Mouse (Mus musculus): ENCODE measurements around the gene Maml3. TPM values are rescaled to one million over a fixed set of nuclear protein-coding genes. Genes with fewer than 3 reads are reported as not detected.

The Maml3 gene
- total and polyA plus RNA-seq, 3 experiments: 0.81 to 1.8 (median 0.98) TPM

GRCm38 (mm10) chr3:52063261-52063655 lies 41.6 kb downstream of the Maml3 start:
- dilution Hi-C loops (cut with MboI; ENCODE audit: extremely low pct_ligation_motif_present, extremely low pct_unique_long_range_greater_than_20kb, low sequenced_read_pairs): no loop called here

GRCm38 (mm10) chr3:52062389-52063260 lies 42.3 kb downstream of the Maml3 start:
- no peak overlapping the region for H3K4me2 ChIP-seq (ENCODE audit: insufficient read depth, low read depth, poor library complexity, severe bottlenecking)
- DNase-seq (ENCODE audit: extremely low read depth): no peak
- H3K4me3 ChIP-seq (replicated peaks in 1 of 3; ENCODE audit: low read depth in 2 of 3, low read length in 2 of 3, poor library complexity in 1 of 3): no peak overlapping the region
- H3K79me2 ChIP-seq (replicated peaks; ENCODE audit: control insufficient read depth, extremely low read depth, insufficient read depth, poor library complexity, severe bottlenecking): no peaks in the 10 kb centered on the region
- H3K27me3 ChIP-seq (replicated peaks): no peaks in the 10 kb centered on the region
- H3K4me1 ChIP-seq (ENCODE audit: control insufficient read depth in 1 of 2, insufficient read depth in 2 of 2): peaks cover 12 to 19% of the 10 kb centered on the region in 2 experiments
- dilution Hi-C loops (cut with MboI; ENCODE audit: extremely low pct_ligation_motif_present, extremely low pct_unique_long_range_greater_than_20kb, low sequenced_read_pairs): no loop called here
- no peak for TF ChIP-seq ETS1 (conservative IDR thresholded peaks at IDR 0.05; ENCODE audit: low read depth, low read length)
- TF ChIP-seq NELFE (IDR thresholded peaks at IDR 0.05; ENCODE audit: low read depth, low read length): no peak
- TF ChIP-seq TCF12 (IDR thresholded peaks at IDR 0.05; ENCODE audit: low read depth, low read length): no peak
- no peak for TF ChIP-seq ZKSCAN1 (IDR thresholded peaks at IDR 0.05; ENCODE audit: borderline replicate concordance, low read depth, low read length)
- no peak for TF ChIP-seq ELF1 (IDR thresholded peaks at IDR 0.05; ENCODE audit: low read depth, low read length)
- TF ChIP-seq NRF1 (IDR thresholded peaks at IDR 0.05; ENCODE audit: low read depth, low read length): no peak
- no peak for TF ChIP-seq MEF2A (IDR thresholded peaks at IDR 0.05; ENCODE audit: borderline replicate concordance, low read depth, low read length)
- TF ChIP-seq GABPA (IDR thresholded peaks at IDR 0.05; ENCODE audit: insufficient replicate concordance, low read depth, low read length): no peak
- TF ChIP-seq MXI1 (IDR thresholded peaks at IDR 0.05; ENCODE audit: low read depth, low read length): no peak
- H3K9me3 ChIP-seq (replicated peaks; ENCODE audit: low read length): no peaks in the 10 kb centered on the region
- no peak overlapping the region for H3K27ac ChIP-seq (ENCODE audit: insufficient read depth, low read depth)
- in situ Hi-C loops (cut with MboI; ENCODE audit: low pct_ligation_motif_present, low pct_unique_long_range_greater_than_20kb, low sequenced_read_pairs): no loop called here
- no peak overlapping the region for H3K9ac ChIP-seq (ENCODE audit: insufficient read depth, low read depth)
- no peaks in the 10 kb centered on the region for H3K36me3 ChIP-seq (replicated peaks in 1 of 2; ENCODE audit: control insufficient read depth in 1 of 2, insufficient read depth in 1 of 2, low read length in 1 of 2)

More at GRCm38 (mm10) chr3:52063261-52063655, 41.6 kb downstream of the Maml3 start:
- H3K9ac ChIP-seq (ENCODE audit: insufficient read depth, low read depth): no peak overlapping the region
- no peak overlapping the region for H3K4me2 ChIP-seq (ENCODE audit: insufficient read depth, low read depth, poor library complexity, severe bottlenecking)
- in situ Hi-C loops (cut with MboI; ENCODE audit: low pct_ligation_motif_present, low pct_unique_long_range_greater_than_20kb, low sequenced_read_pairs): no loop called here
- no peaks in the 10 kb centered on the region for H3K36me3 ChIP-seq (replicated peaks in 1 of 2; ENCODE audit: control insufficient read depth in 1 of 2, insufficient read depth in 1 of 2, low read length in 1 of 2)
- TF ChIP-seq SIN3A (IDR thresholded peaks at IDR 0.05; ENCODE audit: low read length) (no peak), ZKSCAN1 (IDR thresholded peaks at IDR 0.05; ENCODE audit: borderline replicate concordance, low read depth, low read length) (no peak), TCF12 (IDR thresholded peaks at IDR 0.05; ENCODE audit: low read depth, low read length) (no peak), HCFC1 (IDR thresholded peaks at IDR 0.05; ENCODE audit: low read depth, low read length) (no peak), UBTF (IDR thresholded peaks at IDR 0.05; ENCODE audit: low read depth, low read length) (no peak), SMC3 (IDR thresholded peaks at IDR 0.05; ENCODE audit: low read depth, low read length) (no peak), ZMIZ1 (IDR thresholded peaks at IDR 0.05; ENCODE audit: low read depth, low read length) (no peak), MAX (IDR thresholded peaks at IDR 0.05; ENCODE audit: low read length) (no peak), RAD21 (IDR thresholded peaks at IDR 0.05; ENCODE audit: low read depth, low read length) (no peak), MAZ (IDR thresholded peaks at IDR 0.05; ENCODE audit: low read depth, low read length) (no peak), MXI1 (IDR thresholded peaks at IDR 0.05; ENCODE audit: low read depth, low read length) (no peak), NELFE (IDR thresholded peaks at IDR 0.05; ENCODE audit: low read depth, low read length) (no peak), NRF1 (IDR thresholded peaks at IDR 0.05; ENCODE audit: low read depth, low read length) (no peak), RCOR1 (conservative IDR thresholded peaks at IDR 0.05; ENCODE audit: low read depth, low read length) (no peak), ZNF384 (IDR thresholded peaks at IDR 0.05; ENCODE audit: low read depth, low read length) (no peak), CHD2 (IDR thresholded peaks at IDR 0.05; ENCODE audit: low read length) (no peak), PAX5 (IDR thresholded peaks at IDR 0.05; ENCODE audit: low read length) (no peak), POLR2A (IDR thresholded peaks at IDR 0.05; ENCODE audit: low read depth, low read length) (no peak), ETS1 (conservative IDR thresholded peaks at IDR 0.05; ENCODE audit: low read depth, low read length) (no peak), BHLHE40 (IDR thresholded peaks at IDR 0.05; ENCODE audit: low read depth, low read length) (no peak)
- DNase-seq (ENCODE audit: extremely low read depth): no peak
- peaks cover 12 to 19% of the 10 kb centered on the region in 2 experiments for H3K4me1 ChIP-seq (ENCODE audit: control insufficient read depth in 1 of 2, insufficient read depth in 2 of 2)
- H3K4me3 ChIP-seq (replicated peaks in 1 of 3; ENCODE audit: low read depth in 2 of 3, low read length in 2 of 3, poor library complexity in 1 of 3): no peak overlapping the region
- no peaks in the 10 kb centered on the region for H3K27me3 ChIP-seq (replicated peaks)
- no peaks in the 10 kb centered on the region for H3K79me2 ChIP-seq (replicated peaks; ENCODE audit: control insufficient read depth, extremely low read depth, insufficient read depth, poor library complexity, severe bottlenecking)
- H3K27ac ChIP-seq (ENCODE audit: insufficient read depth, low read depth): no peak overlapping the region
- H3K9me3 ChIP-seq (replicated peaks; ENCODE audit: low read length): no peaks in the 10 kb centered on the region

Data from CH12.LX (cell line).